Mouse (Mus musculus): ENCODE measurements around the gene A030014E15Rik. TPM values are rescaled to one million over a fixed set of nuclear protein-coding genes. Genes with fewer than 3 reads are reported as not detected.
"Not testable (repeated sequence)": the region's sequence is repeated elsewhere in the genome, so short reads cannot be mapped to it uniquely, and the experiment has no call there.

A030014E15Rik gene
- total RNA-seq (2021), result not detected in 2 replicates
- long read RNA-seq, experiment 1, result 0 reads
- long read RNA-seq, experiment 2, result 0 reads

- DNase-seq, result peak; percentile 20
Measured at GRCm38 (mm10) chr1:82924650-82925049, at the start of gene A030014E15Rik. TSS of gene A030014E15Rik (plus strand) at chr1:82924917.

DNA sequence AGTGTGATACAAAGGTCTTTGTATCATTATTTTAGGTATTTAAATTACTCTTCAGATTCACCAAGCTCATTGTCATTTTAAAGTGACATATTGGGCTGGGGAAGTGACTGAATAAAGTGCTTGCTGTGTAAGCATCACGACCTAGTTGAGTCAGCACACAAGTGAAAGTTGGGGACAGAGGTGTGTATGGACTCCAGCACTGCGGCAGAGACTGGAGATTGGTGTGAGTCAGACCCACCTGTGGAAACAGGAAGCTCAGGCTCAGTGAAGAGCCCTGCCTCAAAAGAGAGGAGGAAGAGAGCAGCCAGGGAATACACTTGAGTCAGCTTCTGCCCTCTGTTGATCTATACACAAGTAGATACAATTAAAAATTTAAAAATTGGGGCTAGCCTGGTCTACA lies 45.5 kb upstream of the A030014E15Rik start:
- DNase-seq, result no peak

DNA sequence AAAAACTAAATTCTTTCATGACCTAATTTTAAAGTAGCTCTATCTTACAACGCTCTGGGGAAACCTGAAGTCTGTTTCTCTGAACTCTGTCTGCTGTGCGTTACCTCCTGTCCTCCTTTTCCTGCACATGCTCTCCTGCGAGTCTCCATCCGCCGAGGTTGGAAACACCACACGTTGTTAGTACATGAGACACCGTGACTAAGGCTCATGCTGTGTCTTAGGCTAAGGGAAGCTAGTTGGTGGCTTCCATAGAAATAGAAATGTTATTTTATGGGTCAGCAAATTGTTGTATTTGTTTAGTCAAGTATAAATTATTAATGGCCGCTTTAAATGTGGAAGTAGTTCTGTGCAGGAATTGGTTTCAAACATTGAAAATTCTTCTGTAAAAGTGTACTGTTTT lies 44.5 kb upstream of the A030014E15Rik start:
- DNase-seq, result no peak

- DNase-seq, result no peak
Measured at GRCm38 (mm10) chr1:82893269-82893668, 31.4 kb upstream of the A030014E15Rik start.

- DNase-seq, result no peak
Measured at GRCm38 (mm10) chr1:82900567-82900966, 24.1 kb upstream of the A030014E15Rik start.

DNA sequence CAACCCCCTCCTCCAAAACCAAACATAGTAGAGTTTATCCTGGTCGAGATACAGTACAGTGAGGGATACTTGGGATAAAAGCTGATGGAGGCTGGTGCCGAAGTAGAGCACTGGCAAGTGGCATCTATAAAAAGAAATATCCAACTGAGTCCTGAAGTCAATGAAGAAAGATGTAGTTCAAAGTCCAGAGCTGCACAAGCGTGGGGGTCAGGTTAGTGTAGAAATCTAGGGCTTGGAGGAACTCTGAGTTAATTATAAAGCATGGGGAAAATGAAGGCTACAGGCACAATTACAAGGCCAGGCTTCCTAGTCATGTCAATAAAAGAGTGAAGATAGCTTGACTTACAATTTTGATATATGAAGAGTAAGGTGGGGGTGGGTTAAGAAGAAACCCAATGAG lies 23.5 kb upstream of the A030014E15Rik start:
- no peak for DNase-seq

GRCm38 (mm10) chr1:82905886-82906285 lies 18.8 kb upstream of the A030014E15Rik start:
- DNase-seq, result no peak

DNA sequence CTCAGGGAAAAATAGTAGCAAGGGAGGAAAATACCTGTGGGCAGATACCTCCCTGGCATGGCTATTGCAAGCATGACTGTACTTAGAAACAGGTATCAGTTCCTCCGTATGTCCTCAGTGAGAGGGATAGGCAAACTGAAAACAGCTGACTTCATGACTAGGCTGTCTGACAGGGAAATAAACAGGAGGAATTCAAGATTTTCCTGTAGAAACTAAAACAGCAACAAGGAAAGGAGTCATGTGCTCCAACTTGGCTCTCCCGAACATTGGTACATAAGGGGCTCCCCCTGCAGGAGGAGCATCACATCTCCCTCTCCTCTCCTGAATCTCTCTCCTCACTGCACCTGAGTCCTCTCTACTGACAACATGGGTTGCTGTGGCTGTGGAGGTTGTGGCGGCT lies 11.7 kb upstream of the A030014E15Rik start, which contains the start of gene A030005L19Rik:
Gene A030005L19Rik (plus strand): TSS at position 301 of the 400 bp plus-strand sequence.
- no peak for DNase-seq

DNA sequence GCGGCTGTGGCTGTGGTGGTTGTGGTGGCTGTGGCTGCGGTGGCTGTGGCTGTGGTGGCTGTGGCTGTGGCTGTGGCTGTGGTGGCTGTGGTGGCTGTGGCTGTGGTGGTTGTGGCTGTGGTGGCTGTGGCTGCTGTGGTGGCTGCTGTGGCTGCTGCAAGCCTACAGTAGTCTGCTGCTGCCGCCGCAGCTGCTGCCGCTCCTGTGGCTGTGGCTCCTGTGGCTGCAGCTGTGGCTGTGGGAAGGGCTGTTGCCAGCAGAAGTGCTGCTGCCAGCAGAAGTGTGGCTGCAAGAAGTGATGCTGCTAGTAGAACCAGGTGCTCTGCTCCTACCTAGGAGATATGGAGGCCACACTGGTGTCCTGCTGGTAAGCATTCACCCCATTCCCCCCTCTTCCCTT lies 11.3 kb upstream of the A030014E15Rik start:
- not testable (repeated sequence) for DNase-seq

DNA sequence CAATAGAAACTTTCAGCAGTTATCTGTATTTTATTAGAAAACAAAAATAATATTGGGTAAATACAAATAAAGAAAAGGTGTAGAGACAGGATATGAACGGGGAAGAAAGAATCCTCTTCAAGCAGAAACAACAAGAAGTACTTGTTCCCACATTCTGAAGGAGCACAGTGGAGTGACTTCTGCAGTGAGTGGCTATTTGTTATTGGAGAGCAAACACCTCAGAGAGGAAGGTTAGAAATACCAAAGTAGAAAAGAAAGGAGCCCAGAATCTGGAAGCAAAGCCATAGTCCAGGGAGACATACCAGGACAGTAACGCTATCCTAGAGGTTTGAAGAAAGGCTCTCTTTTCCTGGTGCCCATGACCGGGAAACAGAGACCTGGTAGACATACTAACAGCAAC lies 5.8 kb downstream of the A030014E15Rik start:
- DNase-seq, result not testable (repeated sequence)

GRCm38 (mm10) chr1:82931326-82931725 lies 6.6 kb downstream of the A030014E15Rik start, which contains the start of gene Gm6217:
TSS of gene Gm6217 (minus strand) at chr1:82931399.
- DNase-seq, result not testable (repeated sequence)

- DNase-seq, result no peak
Measured at GRCm38 (mm10) chr1:82938666-82939065, 13.9 kb downstream of the A030014E15Rik start.

DNA sequence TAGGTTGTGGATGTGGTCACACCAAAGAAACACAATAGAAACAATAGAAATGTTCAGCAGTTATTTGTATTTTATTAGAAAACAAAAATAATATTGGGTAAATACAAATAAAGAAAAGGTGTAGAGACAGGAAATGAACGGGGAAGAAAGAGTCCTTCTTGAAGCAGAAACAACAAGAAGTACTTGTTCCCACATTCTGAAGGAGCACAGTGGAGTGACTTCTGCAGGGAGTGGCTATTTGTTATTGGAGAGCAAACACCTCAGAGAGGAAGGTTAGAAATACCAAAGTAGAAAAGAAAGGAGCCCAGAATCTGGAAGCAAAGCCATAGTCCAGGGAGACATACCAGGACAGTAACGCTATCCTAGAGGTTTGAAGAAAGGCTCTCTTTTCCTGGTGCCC lies 17.8 kb downstream of the A030014E15Rik start:
- DNase-seq, result not testable (repeated sequence)

- DNase-seq, result not testable (repeated sequence)
Measured at GRCm38 (mm10) chr1:82943295-82943694, 18.6 kb downstream of the A030014E15Rik start, which contains the start of gene A030003K21Rik. TSS of gene A030003K21Rik (minus strand) at chr1:82943388.

- not testable (repeated sequence) for DNase-seq
Measured at GRCm38 (mm10) chr1:82946029-82946428, 21.3 kb downstream of the A030014E15Rik start.

GRCm38 (mm10) chr1:82948601-82949000 lies 23.9 kb downstream of the A030014E15Rik start:
- no peak for DNase-seq

- DNase-seq, result not testable (repeated sequence)
Measured at GRCm38 (mm10) chr1:82955913-82956312, 31.2 kb downstream of the A030014E15Rik start, which contains the start of gene Gm7544. TSS of gene Gm7544 (minus strand) at chr1:82956013.

DNA sequence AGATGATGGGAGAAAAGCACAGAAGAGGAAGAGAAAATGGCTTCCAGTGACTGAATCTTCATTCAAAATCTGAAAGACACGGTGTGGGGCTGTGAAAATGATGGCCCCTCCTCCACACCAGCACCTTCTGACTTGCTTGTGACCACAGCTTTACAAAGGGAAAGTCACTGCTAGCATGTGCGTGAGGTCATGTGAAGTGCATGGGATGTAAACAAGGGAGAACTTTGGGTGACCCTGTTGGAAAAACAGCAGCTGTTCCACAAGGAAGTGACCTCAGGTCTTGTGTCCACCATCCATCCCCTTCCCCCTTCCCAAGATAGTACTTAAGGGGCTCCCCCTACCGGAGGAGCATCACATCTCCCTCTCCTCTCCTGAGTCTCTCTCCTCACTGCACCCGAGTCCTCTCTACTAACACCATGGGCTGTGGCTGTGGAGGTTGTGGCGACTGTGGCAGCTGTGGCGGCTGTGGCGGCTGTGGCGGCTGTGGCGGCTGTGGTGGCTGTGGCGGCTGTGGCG lies 35.2 kb downstream of the A030014E15Rik start, which contains the start of gene Gm47955:
Gene Gm47955 (plus strand): TSS at position 417 of the 516 bp plus-strand sequence.
- no peak for DNase-seq

DNA sequence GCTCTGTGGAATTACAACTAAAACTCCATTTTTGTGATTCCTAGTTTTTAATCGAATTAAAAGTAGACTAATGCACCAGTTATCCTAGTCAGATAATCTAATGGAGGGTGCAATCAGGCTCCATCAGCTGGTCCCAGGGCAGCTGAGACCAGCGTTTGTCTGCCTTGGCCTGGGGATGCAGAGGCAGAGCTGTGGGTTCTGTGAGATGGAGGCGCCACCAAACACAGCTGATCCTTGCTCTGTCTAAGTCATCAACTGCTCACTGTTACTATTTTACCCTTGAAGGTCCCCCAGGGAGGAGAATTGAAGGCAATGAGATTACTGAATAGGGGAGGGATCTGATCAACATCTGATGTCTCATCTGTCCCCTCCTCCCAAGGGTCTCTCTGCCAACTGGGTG lies 41.7 kb downstream of the A030014E15Rik start:
- no peak for DNase-seq

GRCm38 (mm10) chr1:82972046-82972445 lies 47.3 kb downstream of the A030014E15Rik start:
- peak; percentile 58 for DNase-seq

DNA sequence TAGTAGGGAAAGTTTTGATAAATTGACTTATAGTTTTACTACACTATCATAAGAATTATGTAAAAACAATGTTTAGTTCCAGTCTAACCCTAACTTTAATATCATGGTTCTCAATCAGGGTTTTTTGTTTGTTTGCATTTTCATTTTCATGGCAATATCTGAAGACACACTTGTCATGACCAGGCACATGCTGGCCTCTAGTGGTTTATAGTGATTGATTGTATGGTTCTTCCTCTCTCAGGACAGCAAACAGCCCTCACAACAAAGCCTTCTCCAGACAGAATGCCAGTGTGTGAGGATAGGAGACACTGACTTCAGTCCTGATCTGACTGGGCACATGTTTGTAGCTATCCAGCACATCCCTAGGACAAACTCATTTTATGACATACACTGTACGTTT lies 48.5 kb downstream of the A030014E15Rik start:
- DNase-seq, result no peak

DNA sequence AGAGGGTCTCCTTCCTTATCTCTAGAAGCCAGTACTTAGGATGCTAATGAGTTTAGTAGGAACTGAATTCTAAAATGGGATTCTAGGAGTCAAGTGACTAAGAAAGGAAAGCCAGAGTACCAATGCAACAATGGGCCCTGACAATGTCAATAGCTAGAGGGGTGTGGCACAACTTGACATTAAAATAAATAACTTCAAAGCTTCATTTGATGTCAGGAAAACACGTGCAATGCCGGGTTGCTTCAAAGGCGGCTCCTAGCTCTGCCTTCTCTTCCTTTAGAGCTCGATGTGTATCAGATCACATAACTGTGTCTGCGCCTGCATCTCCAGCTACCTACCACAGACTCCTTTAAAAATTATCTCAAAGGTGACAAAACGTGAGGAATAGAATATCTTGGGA lies 49.2 kb downstream of the A030014E15Rik start:
- DNase-seq, result no peak

DNA sequence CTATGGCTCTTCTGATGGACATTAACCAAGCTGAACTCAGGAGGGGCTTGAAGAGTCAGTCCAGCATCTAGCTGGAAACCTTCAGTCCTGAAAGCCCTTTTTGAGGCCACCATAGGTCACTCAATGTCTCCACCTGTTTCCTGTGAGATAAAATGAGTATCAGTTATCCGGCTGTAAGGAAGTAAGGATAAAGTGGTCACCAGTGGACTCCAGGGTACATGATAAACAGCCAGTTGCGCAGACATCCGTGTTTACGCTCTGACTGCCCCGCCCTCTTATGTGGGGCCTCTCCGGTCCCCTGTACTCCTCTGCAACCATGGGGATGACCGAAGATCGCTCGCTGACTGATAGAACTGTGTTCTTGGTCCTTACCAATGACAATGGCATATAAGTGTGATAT lies 49.6 kb downstream of the A030014E15Rik start:
- DNase-seq, result peak; percentile 21

All from adrenal gland, postnatal 14 days (tissue).